In the genomic region with DNA sequence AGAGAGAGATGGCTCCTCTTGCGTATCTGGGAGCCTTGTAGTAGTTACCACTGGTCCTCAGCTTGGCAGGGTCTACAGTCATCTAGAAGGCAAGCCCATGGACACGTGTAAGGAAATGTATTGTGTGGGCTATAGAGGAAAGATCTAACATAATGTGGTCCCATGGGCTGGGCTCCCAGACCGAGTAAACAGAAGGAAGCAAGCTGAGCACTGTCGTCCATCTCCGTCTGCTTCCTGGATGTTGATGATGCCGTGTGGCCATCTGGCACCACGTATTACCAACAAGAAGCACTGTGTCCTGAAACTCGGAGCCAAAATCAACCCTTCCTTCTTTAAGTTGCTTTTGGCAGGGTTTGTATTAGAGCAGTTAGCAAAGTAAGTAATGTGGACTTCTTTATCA, we compare ENCODE assay signal across 21 mouse cellular contexts.
A peak's percentile ranks its signal among the peaks of the same experiment; 100 is the strongest.
DNase-seq lines count a peak whose midpoint lies in the region; ATAC-seq and TF ChIP-seq lines count a peak whose summit lies in the region.
"Had no signal": no experiment of that assay in that cellular context is flagged by ENCODE, and none has a peak within 500 bp of the region (broad histone marks: within the 10 kb centered on the region; RNA-seq: fewer than 3 reads in every experiment).

No protein-coding gene starts in this region.

- H3K27ac ChIP-seq in forebrain, postnatal 0 days (ENCODE audit: low read depth, low read length), result no peak overlapping the region
- no peak overlapping the region for H3K27ac ChIP-seq in forebrain, embryonic 14.5 days (ENCODE audit: low read depth, low read length)
- no peak overlapping the region for H3K27ac ChIP-seq in heart, embryonic 16.5 days (ENCODE audit: low read length)
- H3K27ac ChIP-seq: embryonic facial prominence, embryonic 13.5 days; forebrain, embryonic 10.5 days; liver, embryonic 14.5 days had no signal

- TF ChIP-seq CTCF in forebrain, postnatal 0 days (IDR thresholded peaks at IDR 0.05; ENCODE audit: low read depth), result no peak

- 0 out of 2 replicates have a peak, but pooled peaks have one; percentile 10 for ATAC-seq in forebrain, postnatal 0 days
- no peak for ATAC-seq in forebrain, embryonic 14.5 days
- peak; percentile 50; the same call in 1 of the 2 replicates for ATAC-seq in heart, embryonic 16.5 days (replicated peaks; ENCODE audit: extremely low read depth, insufficient read depth, low FRiP score)
- ATAC-seq: forebrain, embryonic 16.5 days; hindbrain, embryonic 16.5 days had no signal

- no peak overlapping the region for H3K4me2 ChIP-seq in forebrain, postnatal 0 days (ENCODE audit: low read depth)
- H3K4me2 ChIP-seq in forebrain, embryonic 14.5 days (ENCODE audit: low read length), result no peak overlapping the region
- no peak overlapping the region for H3K4me2 ChIP-seq in heart, embryonic 16.5 days (ENCODE audit: low read depth, low read length)
- H3K4me2 ChIP-seq: embryonic facial prominence, embryonic 13.5 days; lung, embryonic 14.5 days had no signal

- no peaks in the 10 kb centered on the region for H3K9me3 ChIP-seq in forebrain, postnatal 0 days (ENCODE audit: low read length)
- no peaks in the 10 kb centered on the region for H3K9me3 ChIP-seq in forebrain, embryonic 14.5 days (replicated peaks; ENCODE audit: control insufficient read depth, low read length)
- H3K9me3 ChIP-seq in heart, embryonic 16.5 days (replicated peaks; ENCODE audit: control insufficient read depth, low read length), result no peaks in the 10 kb centered on the region
- H3K9me3 ChIP-seq: embryonic facial prominence, embryonic 13.5 days; forebrain, embryonic 10.5 days had no signal

- H3K36me3 ChIP-seq in forebrain, postnatal 0 days (ENCODE audit: insufficient read depth), result peaks cover 20% of the 10 kb centered on the region
- peaks cover 27% of the 10 kb centered on the region for H3K36me3 ChIP-seq in forebrain, embryonic 14.5 days (ENCODE audit: control insufficient read depth, insufficient read depth, low read length)
- peaks cover 32% of the 10 kb centered on the region for H3K36me3 ChIP-seq in heart, embryonic 16.5 days (ENCODE audit: control insufficient read depth, insufficient read depth)

- H3K4me3 ChIP-seq in forebrain, postnatal 0 days (ENCODE audit: low read depth, low read length), result no peak overlapping the region
- H3K4me3 ChIP-seq in forebrain, embryonic 14.5 days (ENCODE audit: low read depth, low read length), result no peak overlapping the region
- no peak overlapping the region for H3K4me3 ChIP-seq in heart, embryonic 16.5 days (ENCODE audit: low read length)
- H3K4me3 ChIP-seq: embryonic facial prominence, embryonic 13.5 days; forebrain, embryonic 10.5 days had no signal

- no peaks in the 10 kb centered on the region for H3K27me3 ChIP-seq in forebrain, postnatal 0 days (ENCODE audit: insufficient read depth, low read length)
- H3K27me3 ChIP-seq in forebrain, embryonic 14.5 days (replicated peaks; ENCODE audit: control insufficient read depth, insufficient read depth, low read length), result no peaks in the 10 kb centered on the region
- no peaks in the 10 kb centered on the region for H3K27me3 ChIP-seq in heart, embryonic 16.5 days (ENCODE audit: control insufficient read depth, insufficient read depth, low read length)
- H3K27me3 ChIP-seq: embryonic facial prominence, embryonic 13.5 days had no signal

- no peak overlapping the region for H3K9ac ChIP-seq in forebrain, postnatal 0 days
- no peak overlapping the region for H3K9ac ChIP-seq in forebrain, embryonic 14.5 days (ENCODE audit: low read length)
- no peak overlapping the region for H3K9ac ChIP-seq in heart, embryonic 16.5 days (ENCODE audit: low read length)
- H3K9ac ChIP-seq: embryonic facial prominence, embryonic 13.5 days; liver, embryonic 14.5 days; lung, embryonic 14.5 days had no signal

- peaks cover under 1% of the 10 kb centered on the region; the same call in 1 of the 2 replicates for H3K4me1 ChIP-seq in forebrain, postnatal 0 days (ENCODE audit: insufficient read depth)
- H3K4me1 ChIP-seq in forebrain, embryonic 14.5 days (ENCODE audit: control insufficient read depth, insufficient read depth, low read length), result no peaks in the 10 kb centered on the region
- H3K4me1 ChIP-seq in heart, embryonic 16.5 days (ENCODE audit: control insufficient read depth, insufficient read depth, low read length), result peaks cover 5% of the 10 kb centered on the region

- DNase-seq in forebrain, postnatal 0 days, result no peak
- no peak for DNase-seq in forebrain, embryonic 14.5 days (ENCODE audit: low spot score)
- DNase-seq in heart, adult 18-20 months, result no peak
- peak; percentile 74 for DNase-seq in brain, adult 2 months (ENCODE audit: low read depth, low spot score)
- peak; percentile 23 to 29 for DNase-seq in cerebellum, postnatal 25 days
- no peak for DNase-seq in frontal cortex, adult 2 months (ENCODE audit: extremely low spot score in 1 of 2, low spot score in 1 of 2)
- DNase-seq: adrenal gland, postnatal 25 days; B cell, adult 2 months; gastrocnemius, postnatal 10 days; heart, postnatal 14 days; liver; lung, embryonic 14.5 days; lung, postnatal 14 days; midbrain, embryonic 14.5 days; thymus, postnatal 4 days had no signal

- WGBS in forebrain, postnatal 0 days, result 68% methylated on average over 8 of the region's 8 CpGs
- 90% methylated on average over 8 of the region's 8 CpGs for WGBS in forebrain, embryonic 14.5 days
- 68% methylated on average over 8 of the region's 8 CpGs for WGBS in heart, embryonic 16.5 days

Comparison
In these comparisons a context has a peak if more than half of its experiments do, and no peak if none do; other contexts are left out.
1. DNase-seq: peak in brain, adult 2 months (single experiment) and cerebellum, postnatal 25 days (2 of 2); none in forebrain, postnatal 0 days (single experiment), forebrain, embryonic 14.5 days (single experiment), heart, adult 18-20 months (0 of 2) and frontal cortex, adult 2 months (0 of 2).